Mouse (Mus musculus) heart, adult 9 months (tissue): ENCODE data around the gene Zfp704.

Source experiments
- DNase-seq, 2 experiments: peaks; one replicate each; pipeline ENCODE4 v3.0.0; 2022; ENCODE audit warnings: low spot score in 2 of 2

The Zfp704 gene

GRCm38 (mm10) chr3:9518936-9519335 is 90.9 kb downstream of the Zfp704 start:
- DNase-seq: no peak

- no peak for DNase-seq
These were observed 93.6 kb downstream of the Zfp704 start for GRCm38 (mm10) chr3:9516119-9516855.

GRCm38 (mm10) chr3:9515527-9515926 is 94.4 kb downstream of the Zfp704 start:
- no peak for DNase-seq

- no peak for DNase-seq
These were observed 96.2 kb downstream of the Zfp704 start for GRCm38 (mm10) chr3:9513703-9514110.

GRCm38 (mm10) chr3:9512199-9512598 is 97.7 kb downstream of the Zfp704 start:
- no peak for DNase-seq

GRCm38 (mm10) chr3:9505692-9506211 is 104.1 kb downstream of the Zfp704 start:
- DNase-seq: no peak

GRCm38 (mm10) chr3:9504371-9504770 is 105.5 kb downstream of the Zfp704 start:
- no peak for DNase-seq

- DNase-seq: peak; percentile 94 to 96
These were observed 109.2 kb downstream of the Zfp704 start for GRCm38 (mm10) chr3:9500725-9501124.

GRCm38 (mm10) chr3:9499994-9500553 is 109.8 kb downstream of the Zfp704 start:
- DNase-seq: peak; percentile 38 to 46

- DNase-seq: no peak
These were observed 110.4 kb downstream of the Zfp704 start for GRCm38 (mm10) chr3:9499489-9499888.

GRCm38 (mm10) chr3:9497260-9497659 is 112.6 kb downstream of the Zfp704 start:
- DNase-seq: peak; percentile 31 to 35

GRCm38 (mm10) chr3:9491766-9492283 is 118.1 kb downstream of the Zfp704 start:
- no peak for DNase-seq

GRCm38 (mm10) chr3:9487644-9488043 is 122.2 kb downstream of the Zfp704 start:
- DNase-seq: no peak

- no peak for DNase-seq
These were observed 124.4 kb downstream of the Zfp704 start for GRCm38 (mm10) chr3:9485506-9485905.

GRCm38 (mm10) chr3:9481956-9482355 is 127.9 kb downstream of the Zfp704 start:
- DNase-seq: no peak

GRCm38 (mm10) chr3:9481358-9481757 is 128.5 kb downstream of the Zfp704 start:
- peak; percentile 34 to 48 for DNase-seq

- no peak for DNase-seq
These were observed 128.9 kb downstream of the Zfp704 start for GRCm38 (mm10) chr3:9480936-9481335.

GRCm38 (mm10) chr3:9477386-9477785 is 132.5 kb downstream of the Zfp704 start:
- DNase-seq: no peak

GRCm38 (mm10) chr3:9476336-9476735 is 133.5 kb downstream of the Zfp704 start:
- DNase-seq: no peak

GRCm38 (mm10) chr3:9475501-9475900 is 134.4 kb downstream of the Zfp704 start:
- DNase-seq: no peak

GRCm38 (mm10) chr3:9474331-9474730 is 135.6 kb downstream of the Zfp704 start:
- DNase-seq: no peak

- peak; percentile 19 to 54 for DNase-seq
These were observed 143.6 kb downstream of the Zfp704 start for GRCm38 (mm10) chr3:9466287-9466686.

- DNase-seq: no peak
These were observed 144.2 kb downstream of the Zfp704 start for GRCm38 (mm10) chr3:9465731-9466130.
